Mouse (Mus musculus) cerebellum, adult 2 months (tissue): ENCODE results near the gene Cdc5l.

Experiments
- CTCF ChIP-seq: fragments of 200-500 bp; IDR thresholded peaks from 2 replicates; pipeline ENCODE4 v1.5.1; 2011; ENCODE audit warnings: low read depth, mild to moderate bottlenecking, control low read depth, low read length, moderate library complexity, borderline replicate concordance; ENCODE audit not compliant: insufficient read depth
- POLR2A ChIP-seq: fragments of 200-500 bp; IDR thresholded peaks from 2 replicates; pipeline ENCODE4 v1.6.1; 2011; ENCODE audit warnings: low read length, control low read depth, borderline replicate concordance; ENCODE audit not compliant: insufficient read depth

GRCm38 (mm10) chr17:45480429-45480828, 46.9 kb upstream of the Cdc5l start:
- peak; percentile 46; the same call in 1 of the 2 replicates for TF ChIP-seq CTCF
- no peak for TF ChIP-seq POLR2A
